Mouse (Mus musculus) heart, embryonic 14.5 days (tissue): Measurements from ENCODE around the gene Zfp46. TPM values are rescaled to one million over a fixed set of nuclear protein-coding genes. Genes with fewer than 3 reads are reported as not detected.
A peak's percentile ranks its signal among the peaks of the same experiment; 100 is the strongest.

Experiments
- ATAC-seq: fragments of 200-750 bp; cut with Nextera tagmentation; 2 replicates; pipeline ENCODE4 v1.8.0; 2017; ENCODE audit warnings: low read depth, moderate TSS enrichment; ENCODE audit not compliant: insufficient number of reproducible peaks, insufficient read depth, low FRiP score
- H3K27ac ChIP-seq, 2 experiments: fragments of 200-500 bp in 1 of 2; fragments of 300-500 bp in 1 of 2; sonication (generic) in 1 of 2; replicated peaks in 1 of 2; 2 replicates each; pipeline ENCODE4 v1.5.1; 2012 to 2014; ENCODE audit warnings: low read depth in 2 of 2, low read length in 2 of 2, control low read depth in 1 of 2, mild to moderate bottlenecking in 1 of 2, mixed read lengths in 1 of 2; ENCODE audit not compliant: control insufficient read depth in 1 of 2, insufficient read depth in 1 of 2
- H3K27me3 ChIP-seq: fragments of 300-500 bp; sonication (generic); 2 replicates; pipeline ENCODE4 v1.6.1; 2014; ENCODE audit warnings: mild to moderate bottlenecking, low read length, control low read depth; ENCODE audit not compliant: control insufficient read depth, insufficient read depth
- H3K36me3 ChIP-seq: fragments of 300-500 bp; sonication (generic); 2 replicates; pipeline ENCODE4 v1.6.1; 2014; ENCODE audit warnings: mild to moderate bottlenecking, control low read depth, low read length, mixed read lengths; ENCODE audit not compliant: control insufficient read depth, insufficient read depth
- H3K4me1 ChIP-seq, 2 experiments: fragments of 200-500 bp in 1 of 2; fragments of 300-500 bp in 1 of 2; sonication (generic) in 1 of 2; 2 replicates each; pipeline ENCODE4 v1.6.1; 2012 to 2014; ENCODE audit warnings: low read length in 2 of 2, control low read depth in 1 of 2, mixed read lengths in 1 of 2; ENCODE audit not compliant: control insufficient read depth in 2 of 2, insufficient read depth in 2 of 2
- H3K4me2 ChIP-seq: fragments of 300-500 bp; sonication (generic); 2 replicates; pipeline ENCODE4 v1.6.1; 2014; ENCODE audit warnings: mild to moderate bottlenecking, low read length
- H3K4me3 ChIP-seq, 2 experiments: fragments of 200-500 bp in 1 of 2; fragments of 300-500 bp in 1 of 2; sonication (generic) in 1 of 2; 2 replicates each; pipeline ENCODE4 v1.5.1; 2012 to 2014; ENCODE audit warnings: low read length in 2 of 2, mild to moderate bottlenecking in 2 of 2, control low read depth in 1 of 2, low read depth in 1 of 2, moderate library complexity in 1 of 2; ENCODE audit not compliant: control insufficient read depth in 1 of 2, insufficient read depth in 1 of 2
- H3K9ac ChIP-seq: fragments of 300-500 bp; sonication (generic); 2 replicates; pipeline ENCODE4 v1.6.1; 2014; ENCODE audit warnings: mild to moderate bottlenecking, low read length
- H3K9me3 ChIP-seq: fragments of 300-500 bp; sonication (generic); 2 replicates; pipeline ENCODE4 v1.6.1; 2016; ENCODE audit warnings: low read length, control low read depth; ENCODE audit not compliant: control insufficient read depth
- WGBS: fragments of 180-500 bp; shearing (Covaris S2); extraction: QIAGEN DNeasy Blood & Tissue Kit; methylation state at CpG from one replicate; pipeline ENCODE4 v1.1.7; 2014; 5-methylcytosine and 5-hydroxymethylcytosine counted together
- polyA plus RNA-seq: library from polyadenylated mRNA; unstranded; fragments of >200 nt; fragmentation: Nextera tagmentation; extraction: Ambion mirVana; gene quantifications from 2 replicates; pipeline ENCODE4 v1.2.1, GENCODE M21; 2014

Zfp46 gene
- polyA plus RNA-seq, 1 experiment from 2014 or later = 23.1 TPM

DNA sequence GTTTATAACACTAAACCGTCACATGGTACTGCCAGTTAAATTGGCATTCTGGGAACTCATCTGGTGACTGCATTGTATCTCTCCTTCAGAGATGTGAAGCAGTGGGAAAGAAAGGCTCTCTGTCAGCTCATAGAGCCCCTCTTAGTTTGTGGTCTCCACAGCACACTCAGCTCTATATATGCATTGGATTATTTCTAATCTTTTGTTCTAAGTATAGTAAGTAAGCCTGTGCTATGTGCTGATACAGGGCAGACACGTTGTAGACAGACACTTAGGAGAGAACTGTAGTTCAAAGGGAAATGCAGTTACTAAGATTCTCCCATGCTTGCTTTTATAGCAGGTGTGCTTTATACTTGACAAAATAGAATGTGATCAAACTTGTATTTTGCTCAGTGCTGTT lies 50.6 kb downstream of the Zfp46 start:
- Histone ChIP-seq H3K36me3 (peaks cover 76% of the 10 kb centered on the region), H3K4me3 (no peak overlapping the region), H3K9me3 (no peaks in the 10 kb centered on the region), H3K27ac (peak overlapping the region; percentile 66 to 68), H3K27me3 (no peaks in the 10 kb centered on the region), H3K9ac (no peak overlapping the region), H3K4me1 (peaks cover 0 to 22% of the 10 kb centered on the region in 2 experiments; a peak in 3 of 4 replicates), H3K4me2 (peak overlapping the region; percentile 4; the same call in 1 of the 2 replicates)
- ATAC-seq = peak; percentile 68; the same call in 1 of the 2 replicates
- 22% methylated on average over 2 of the region's 2 CpGs for WGBS

DNA sequence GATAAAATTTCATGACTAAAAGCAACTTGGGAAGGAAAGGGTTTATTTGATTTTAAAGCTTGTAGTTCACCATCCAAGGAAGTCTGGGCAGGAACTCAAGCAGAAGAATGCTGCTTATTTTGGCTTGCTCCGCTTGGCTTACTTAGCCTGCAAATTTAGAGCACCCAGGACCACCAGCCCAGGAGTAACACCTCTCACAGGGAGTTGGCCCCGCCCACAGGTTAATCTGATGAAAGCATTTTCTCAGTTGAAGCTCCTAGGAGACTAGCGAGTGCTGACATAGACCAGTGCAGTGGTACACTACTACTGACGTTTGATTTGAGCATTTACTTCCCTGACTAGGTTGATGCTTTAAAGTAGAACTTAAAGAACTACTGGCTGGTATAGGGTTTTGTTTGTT lies 52.6 kb downstream of the Zfp46 start:
- no peak for ATAC-seq

More for the DNA sequence above, 52.6 kb downstream of the Zfp46 start:
- H3K36me3 ChIP-seq = peaks cover 69% of the 10 kb centered on the region
- H3K9ac ChIP-seq = no peak overlapping the region
- WGBS = 18% methylated on average over 4 of the region's 4 CpGs
- H3K27ac ChIP-seq = no peak overlapping the region; a peak in 1 of 4 replicates
- H3K27me3 ChIP-seq = no peaks in the 10 kb centered on the region
- no peak overlapping the region for H3K4me2 ChIP-seq
- no peak overlapping the region for H3K4me3 ChIP-seq
- H3K9me3 ChIP-seq = no peaks in the 10 kb centered on the region
- peaks cover 0 to 22% of the 10 kb centered on the region in 2 experiments; a peak in 3 of 4 replicates for H3K4me1 ChIP-seq

Other genes starting within 250 kb of the Zfp46 start
- gene Rpl11, start 231.3 kb upstream of the Zfp46 start, polyA plus RNA-seq = 284 and 329 TPM in 2 replicates
- gene Id3, start 141.2 kb upstream of the Zfp46 start, polyA plus RNA-seq = 247 and 296 TPM in 2 replicates
- 2.5 and 3.1 TPM in 2 replicates for gene E2f2, start 112.3 kb upstream of the Zfp46 start, polyA plus RNA-seq
- gene Asap3, start 78.3 kb upstream of the Zfp46 start, polyA plus RNA-seq = 1.3 and 1.5 TPM in 2 replicates
- gene Tcea3, start 37.0 kb upstream of the Zfp46 start, polyA plus RNA-seq = 64.7 and 74.6 TPM in 2 replicates
- gene Hnrnpr, start 26.3 kb downstream of the Zfp46 start, polyA plus RNA-seq = 85.3 and 88.8 TPM in 2 replicates
- gene Htr1d, start 138.8 kb downstream of the Zfp46 start, polyA plus RNA-seq = 0.11 TPM in 1 of 2 replicates, not detected in the other
- gene 6030445D17Rik, start 177.6 kb downstream of the Zfp46 start, polyA plus RNA-seq = 0.26 and 0.30 TPM in 2 replicates
- gene Luzp1, start 185.1 kb downstream of the Zfp46 start, polyA plus RNA-seq = 90.5 and 95.6 TPM in 2 replicates